Mouse (Mus musculus) monocyte, adult 2 months (primary cell): ENCODE data around the gene Trim71.

ENCODE experiments used
- DNase-seq, 2 experiments: peaks; one replicate each; pipeline ENCODE4 v3.0.0; 2022; ENCODE audit warnings: low spot score in 2 of 2, low read depth in 1 of 2

Trim71 gene

GRCm38 (mm10) chr9:114563761-114564606, at the start of gene Trim71:
Trim71 (minus strand) TSS chr9:114564369.
- DNase-seq, result no peak

- DNase-seq, result no peak
Observed at GRCm38 (mm10) chr9:114613026-114613425, 48.9 kb upstream of the Trim71 start.

- no peak for DNase-seq
Observed at GRCm38 (mm10) chr9:114612566-114612965, 48.4 kb upstream of the Trim71 start.

GRCm38 (mm10) chr9:114610266-114610665, 46.1 kb upstream of the Trim71 start:
- no peak for DNase-seq

- DNase-seq, result no peak
Observed at GRCm38 (mm10) chr9:114603876-114604540, 39.8 kb upstream of the Trim71 start.

GRCm38 (mm10) chr9:114601096-114601495, 36.9 kb upstream of the Trim71 start:
- DNase-seq, result no peak

GRCm38 (mm10) chr9:114585017-114585345, 20.8 kb upstream of the Trim71 start:
- no peak for DNase-seq

- no peak for DNase-seq
Observed at GRCm38 (mm10) chr9:114584183-114585016, 20.2 kb upstream of the Trim71 start.

GRCm38 (mm10) chr9:114583812-114584182, 19.6 kb upstream of the Trim71 start:
- DNase-seq, result no peak

GRCm38 (mm10) chr9:114578646-114579045, 14.5 kb upstream of the Trim71 start:
- DNase-seq, result no peak

- no peak for DNase-seq
Observed at GRCm38 (mm10) chr9:114576001-114576400, 11.8 kb upstream of the Trim71 start.

- no peak for DNase-seq
Observed at GRCm38 (mm10) chr9:114573528-114573927, 9.4 kb upstream of the Trim71 start.

- no peak for DNase-seq
Observed at GRCm38 (mm10) chr9:114568682-114569474, 4.7 kb upstream of the Trim71 start.

GRCm38 (mm10) chr9:114564667-114565066, 498 bp upstream of the Trim71 start:
- no peak for DNase-seq

GRCm38 (mm10) chr9:114562919-114563751, 1.0 kb downstream of the Trim71 start:
- DNase-seq, result no peak

- no peak for DNase-seq
Observed at GRCm38 (mm10) chr9:114562031-114562918, 1.9 kb downstream of the Trim71 start.

GRCm38 (mm10) chr9:114561671-114561971, 2.5 kb downstream of the Trim71 start:
- no peak for DNase-seq

- no peak for DNase-seq
Observed at GRCm38 (mm10) chr9:114560771-114561670, 3.1 kb downstream of the Trim71 start.
